Mouse (Mus musculus): Measurements from ENCODE around the gene Klf15.

Gene Klf15

GRCm38 (mm10) chr6:90462181-90462706 lies at the start of gene Klf15:
Gene Klf15 (plus strand): TSS chr6:90462576.
- no peak for TF ChIP-seq POU5F1 (IDR thresholded peaks at IDR 0.05; ENCODE audit: borderline replicate concordance, low read length)
- TF ChIP-seq CTCF (conservative IDR thresholded peaks at IDR 0.05; ENCODE audit: low read length) = no peak
- no peak for TF ChIP-seq NANOG (IDR thresholded peaks at IDR 0.05; ENCODE audit: borderline replicate concordance, low read length)
- H3K9me3 ChIP-seq (ENCODE audit: low read length) = no peaks in the 10 kb centered on the region
- peak within 1 kb of the TSS; percentile 90 for H3K4me3 ChIP-seq (replicated peaks; ENCODE audit: low read length)
- peaks cover 61% of the 10 kb centered on the region for H3K4me1 ChIP-seq (replicated peaks; ENCODE audit: low read depth, low read length)
- H3K36me3 ChIP-seq (ENCODE audit: insufficient read depth, low read length) = peaks cover 17% of the 10 kb centered on the region
- H3K27me3 ChIP-seq (ENCODE audit: insufficient read depth, low read length) = peaks cover 47% of the 10 kb centered on the region

GRCm38 (mm10) chr6:90422565-90422964 lies 39.8 kb upstream of the Klf15 start:
- Histone ChIP-seq H3K4me1 (replicated peaks; ENCODE audit: low read depth, low read length) (peaks cover 41% of the 10 kb centered on the region), H3K9me3 (ENCODE audit: low read length) (no peaks in the 10 kb centered on the region), H3K36me3 (ENCODE audit: insufficient read depth, low read length) (no peaks in the 10 kb centered on the region), H3K27me3 (ENCODE audit: insufficient read depth, low read length) (peaks cover 24% of the 10 kb centered on the region), H3K4me3 (replicated peaks; ENCODE audit: low read length) (peak overlapping the region; percentile 39; the same call in 1 of the 2 replicates)
- TF ChIP-seq CTCF (conservative IDR thresholded peaks at IDR 0.05; ENCODE audit: low read length) = peak; percentile 94
- TF ChIP-seq POU5F1 (IDR thresholded peaks at IDR 0.05; ENCODE audit: borderline replicate concordance, low read length) = no peak
- TF ChIP-seq NANOG (IDR thresholded peaks at IDR 0.05; ENCODE audit: borderline replicate concordance, low read length) = no peak

GRCm38 (mm10) chr6:90425361-90425760 lies 37.0 kb upstream of the Klf15 start:
- H3K4me3 ChIP-seq (replicated peaks; ENCODE audit: low read length) = no peak overlapping the region
- no peaks in the 10 kb centered on the region for H3K36me3 ChIP-seq (ENCODE audit: insufficient read depth, low read length)
- no peaks in the 10 kb centered on the region for H3K9me3 ChIP-seq (ENCODE audit: low read length)
- no peak for TF ChIP-seq CTCF (conservative IDR thresholded peaks at IDR 0.05; ENCODE audit: low read length)
- no peak for TF ChIP-seq NANOG (IDR thresholded peaks at IDR 0.05; ENCODE audit: borderline replicate concordance, low read length)
- TF ChIP-seq POU5F1 (IDR thresholded peaks at IDR 0.05; ENCODE audit: borderline replicate concordance, low read length) = no peak
- peaks cover 29% of the 10 kb centered on the region for H3K27me3 ChIP-seq (ENCODE audit: insufficient read depth, low read length)
- H3K4me1 ChIP-seq (replicated peaks; ENCODE audit: low read depth, low read length) = peaks cover 38% of the 10 kb centered on the region

- Histone ChIP-seq H3K27me3 (ENCODE audit: insufficient read depth, low read length) (peaks cover 29% of the 10 kb centered on the region), H3K4me3 (replicated peaks; ENCODE audit: low read length) (no peak overlapping the region), H3K4me1 (replicated peaks; ENCODE audit: low read depth, low read length) (peaks cover 37% of the 10 kb centered on the region), H3K36me3 (ENCODE audit: insufficient read depth, low read length) (no peaks in the 10 kb centered on the region), H3K9me3 (ENCODE audit: low read length) (no peaks in the 10 kb centered on the region)
- no peak for TF ChIP-seq POU5F1 (IDR thresholded peaks at IDR 0.05; ENCODE audit: borderline replicate concordance, low read length)
Observed at GRCm38 (mm10) chr6:90426003-90426402, 36.4 kb upstream of the Klf15 start.

GRCm38 (mm10) chr6:90428380-90428974 lies 33.9 kb upstream of the Klf15 start, which contains the start of gene Cfap100:
Gene Cfap100 (minus strand): TSS chr6:90428797.
- Histone ChIP-seq H3K4me1 (replicated peaks; ENCODE audit: low read depth, low read length) (peaks cover 33% of the 10 kb centered on the region), H3K27me3 (ENCODE audit: insufficient read depth, low read length) (peaks cover 29% of the 10 kb centered on the region), H3K9me3 (ENCODE audit: low read length) (no peaks in the 10 kb centered on the region), H3K36me3 (ENCODE audit: insufficient read depth, low read length) (peaks cover 3% of the 10 kb centered on the region; the same call in 1 of the 2 replicates), H3K4me3 (replicated peaks; ENCODE audit: low read length) (peak within 1 kb of the TSS; percentile 74)
- TF ChIP-seq CTCF (conservative IDR thresholded peaks at IDR 0.05; ENCODE audit: low read length) = peak; percentile 41; the same call in 1 of the 2 replicates
- TF ChIP-seq NANOG (IDR thresholded peaks at IDR 0.05; ENCODE audit: borderline replicate concordance, low read length) = no peak
- no peak for TF ChIP-seq POU5F1 (IDR thresholded peaks at IDR 0.05; ENCODE audit: borderline replicate concordance, low read length)

- Histone ChIP-seq H3K9me3 (ENCODE audit: low read length) (no peaks in the 10 kb centered on the region), H3K4me3 (replicated peaks; ENCODE audit: low read length) (no peak overlapping the region), H3K36me3 (ENCODE audit: insufficient read depth, low read length) (peaks cover 6% of the 10 kb centered on the region), H3K27me3 (ENCODE audit: insufficient read depth, low read length) (peaks cover 29% of the 10 kb centered on the region), H3K4me1 (replicated peaks; ENCODE audit: low read depth, low read length) (peaks cover 38% of the 10 kb centered on the region)
- TF ChIP-seq POU5F1 (IDR thresholded peaks at IDR 0.05; ENCODE audit: borderline replicate concordance, low read length) = no peak
- no peak for TF ChIP-seq NANOG (IDR thresholded peaks at IDR 0.05; ENCODE audit: borderline replicate concordance, low read length)
- no peak for TF ChIP-seq CTCF (conservative IDR thresholded peaks at IDR 0.05; ENCODE audit: low read length)
Observed at GRCm38 (mm10) chr6:90429911-90430310, 32.5 kb upstream of the Klf15 start.

- H3K36me3 ChIP-seq (ENCODE audit: insufficient read depth, low read length) = peaks cover 11% of the 10 kb centered on the region
- no peak for TF ChIP-seq NANOG (IDR thresholded peaks at IDR 0.05; ENCODE audit: borderline replicate concordance, low read length)
- no peak for TF ChIP-seq POU5F1 (IDR thresholded peaks at IDR 0.05; ENCODE audit: borderline replicate concordance, low read length)
- no peak for TF ChIP-seq CTCF (conservative IDR thresholded peaks at IDR 0.05; ENCODE audit: low read length)
- peaks cover 53% of the 10 kb centered on the region for H3K4me1 ChIP-seq (replicated peaks; ENCODE audit: low read depth, low read length)
- H3K4me3 ChIP-seq (replicated peaks; ENCODE audit: low read length) = no peak overlapping the region
- peaks cover 21% of the 10 kb centered on the region for H3K27me3 ChIP-seq (ENCODE audit: insufficient read depth, low read length)
- H3K9me3 ChIP-seq (ENCODE audit: low read length) = no peaks in the 10 kb centered on the region
Observed at GRCm38 (mm10) chr6:90431487-90431886, 30.9 kb upstream of the Klf15 start.

- Histone ChIP-seq H3K4me1 (replicated peaks; ENCODE audit: low read depth, low read length) (peaks cover 52% of the 10 kb centered on the region), H3K27me3 (ENCODE audit: insufficient read depth, low read length) (no peaks in the 10 kb centered on the region; the same call in 1 of the 2 replicates), H3K4me3 (replicated peaks; ENCODE audit: low read length) (no peak overlapping the region), H3K9me3 (ENCODE audit: low read length) (no peaks in the 10 kb centered on the region), H3K36me3 (ENCODE audit: insufficient read depth, low read length) (peaks cover 15% of the 10 kb centered on the region)
- TF ChIP-seq POU5F1 (IDR thresholded peaks at IDR 0.05; ENCODE audit: borderline replicate concordance, low read length) (no peak), NANOG (IDR thresholded peaks at IDR 0.05; ENCODE audit: borderline replicate concordance, low read length) (no peak), CTCF (conservative IDR thresholded peaks at IDR 0.05; ENCODE audit: low read length) (no peak)
Observed at GRCm38 (mm10) chr6:90434687-90435086, 27.7 kb upstream of the Klf15 start.

All from E14TG2a.4 (cell line).